Mouse (Mus musculus): ENCODE results near the gene Gtsf1. TPM values are rescaled to one million over a fixed set of nuclear protein-coding genes. Genes with fewer than 3 reads are reported as not detected.
A peak's percentile ranks its signal among the peaks of the same experiment; 100 is the strongest.

The Gtsf1 gene
- total RNA-seq, 1 experiment = 4.9 TPM

DNA sequence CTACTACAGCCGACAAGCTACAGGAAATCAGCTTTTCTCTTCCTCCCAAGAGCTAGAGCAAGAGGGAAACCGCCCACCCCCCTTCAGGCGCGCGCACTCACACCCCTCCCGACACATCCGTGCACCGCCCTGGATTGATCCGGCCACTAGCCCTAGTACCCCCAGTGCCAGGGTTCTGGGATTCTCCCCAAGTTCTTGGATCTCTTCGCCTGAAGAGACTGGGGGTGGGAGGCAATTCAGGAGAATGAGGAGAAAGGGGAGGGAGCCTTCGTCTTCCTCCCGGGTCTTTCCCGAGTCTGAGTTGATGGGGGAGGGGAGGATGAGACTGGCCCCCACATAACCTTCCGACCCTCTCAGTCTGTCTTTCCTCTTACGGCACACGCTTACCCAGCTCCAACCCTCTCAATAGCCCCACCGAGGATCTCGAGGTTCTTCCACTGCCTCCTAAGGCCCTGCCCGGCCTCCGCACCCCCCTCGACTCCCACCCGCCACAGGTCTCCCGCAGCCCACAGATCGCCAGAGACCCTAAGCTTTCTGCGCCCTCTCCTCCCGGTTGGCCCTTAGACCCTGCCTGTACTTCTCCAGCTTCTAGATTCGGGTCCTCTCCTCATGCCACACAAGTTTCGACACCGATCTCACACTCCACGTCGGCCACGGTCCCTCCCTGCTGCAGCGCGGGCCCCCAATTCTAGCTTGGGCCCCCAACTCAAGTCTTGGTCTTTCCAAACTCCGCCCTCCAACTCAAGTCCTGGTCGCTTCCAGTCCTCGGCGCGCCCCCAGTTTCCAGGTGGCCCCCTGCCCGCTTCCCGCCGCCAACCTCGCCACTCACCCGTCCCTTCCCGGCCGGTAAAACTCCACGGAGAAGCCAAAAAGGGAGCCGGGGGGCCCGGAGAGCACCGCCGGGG is 64.5 kb downstream of the Gtsf1 start:
- Histone ChIP-seq H3K4me1 (ENCODE audit: control insufficient read depth in 2 of 2, insufficient read depth in 2 of 2, low read length in 2 of 2, poor library complexity in 1 of 2) (peaks cover 17 to 35% of the 10 kb centered on the region in 2 experiments), H3K36me3 (ENCODE audit: control insufficient read depth, insufficient read depth, low read length, poor library complexity, severe bottlenecking) (no peaks in the 10 kb centered on the region; the same call in 1 of the 2 replicates), H3K9ac (ENCODE audit: insufficient read depth, low read depth, low read length, poor library complexity, severe bottlenecking) (peak overlapping the region; percentile 81), H3K4me3 (ENCODE audit: insufficient read depth in 1 of 2, low read depth in 1 of 2, low read length in 2 of 2, poor library complexity in 1 of 2, severe bottlenecking in 1 of 2) (peak overlapping the region; percentile 80 to 97), H3K9me3 (ENCODE audit: control insufficient read depth, insufficient read depth, low read depth, low read length) (no peaks in the 10 kb centered on the region), H3K27ac (ENCODE audit: insufficient read depth, low read depth, low read length, poor library complexity, severe bottlenecking) (peak overlapping the region; percentile 75)
- TF ChIP-seq CHD2 (IDR thresholded peaks at IDR 0.05; ENCODE audit: low read depth, low read length) = no peak
- TF ChIP-seq MAFK (IDR thresholded peaks at IDR 0.05; ENCODE audit: insufficient read depth, low read depth, low read length) = no peak
- TF ChIP-seq ZNF384 (IDR thresholded peaks at IDR 0.05; ENCODE audit: low read depth, low read length) = no peak
- TF ChIP-seq HCFC1 (IDR thresholded peaks at IDR 0.05; ENCODE audit: borderline replicate concordance, insufficient read depth, low read length) = no peak
- no peak for TF ChIP-seq ZC3H11A (IDR thresholded peaks at IDR 0.05; ENCODE audit: borderline replicate concordance, low read depth, low read length)
- in situ Hi-C loops (cut with MboI; ENCODE audit: low sequenced_read_pairs in 2 of 2, unreplicated experiment in 2 of 2) = no loop called here
- DNase-seq (ENCODE audit: low read depth, low spot score) = no peak

DNA sequence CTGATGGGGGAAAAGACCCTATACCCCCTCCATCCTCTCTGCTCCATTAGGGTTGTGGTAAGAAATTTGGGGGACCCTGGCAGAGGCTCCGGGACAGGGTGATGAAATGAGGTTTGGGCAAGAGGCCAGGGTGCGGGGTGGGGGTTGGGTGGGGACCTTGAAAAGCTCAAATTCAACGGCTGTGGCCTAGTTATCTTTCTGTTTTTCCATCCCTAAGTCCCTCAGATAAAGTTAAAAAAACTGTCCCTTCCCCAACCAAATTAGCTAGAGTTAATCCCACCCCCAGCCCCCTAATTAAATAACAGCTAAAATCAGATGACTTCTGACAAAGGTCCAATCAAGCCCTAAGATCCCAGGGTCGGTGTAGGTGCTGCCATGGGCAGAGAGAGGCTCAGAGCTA is 65.5 kb downstream of the Gtsf1 start:
- Histone ChIP-seq H3K36me3 (ENCODE audit: control insufficient read depth, insufficient read depth, low read length, poor library complexity, severe bottlenecking) (no peaks in the 10 kb centered on the region; the same call in 1 of the 2 replicates), H3K4me3 (ENCODE audit: insufficient read depth in 1 of 2, low read depth in 1 of 2, low read length in 2 of 2, poor library complexity in 1 of 2, severe bottlenecking in 1 of 2) (peak overlapping the region; percentile 80 to 97), H3K27ac (ENCODE audit: insufficient read depth, low read depth, low read length, poor library complexity, severe bottlenecking) (peak overlapping the region; percentile 48; the same call in 1 of the 2 replicates), H3K9me3 (ENCODE audit: control insufficient read depth, insufficient read depth, low read depth, low read length) (no peaks in the 10 kb centered on the region), H3K4me1 (ENCODE audit: control insufficient read depth in 2 of 2, insufficient read depth in 2 of 2, low read length in 2 of 2, poor library complexity in 1 of 2) (peaks cover 17 to 29% of the 10 kb centered on the region in 2 experiments), H3K9ac (ENCODE audit: insufficient read depth, low read depth, low read length, poor library complexity, severe bottlenecking) (peak overlapping the region; percentile 81; the same call in 1 of the 2 replicates)
- in situ Hi-C loops (cut with MboI; ENCODE audit: low sequenced_read_pairs in 2 of 2, unreplicated experiment in 2 of 2) = no loop called here
- DNase-seq (ENCODE audit: low read depth, low spot score) = no peak
- TF ChIP-seq CHD2 (IDR thresholded peaks at IDR 0.05; ENCODE audit: low read depth, low read length) = no peak
- no peak for TF ChIP-seq ZC3H11A (IDR thresholded peaks at IDR 0.05; ENCODE audit: borderline replicate concordance, low read depth, low read length)
- TF ChIP-seq MAFK (IDR thresholded peaks at IDR 0.05; ENCODE audit: insufficient read depth, low read depth, low read length) = no peak
- TF ChIP-seq HCFC1 (IDR thresholded peaks at IDR 0.05; ENCODE audit: borderline replicate concordance, insufficient read depth, low read length) = no peak
- TF ChIP-seq ZNF384 (IDR thresholded peaks at IDR 0.05; ENCODE audit: low read depth, low read length) = no peak

DNA sequence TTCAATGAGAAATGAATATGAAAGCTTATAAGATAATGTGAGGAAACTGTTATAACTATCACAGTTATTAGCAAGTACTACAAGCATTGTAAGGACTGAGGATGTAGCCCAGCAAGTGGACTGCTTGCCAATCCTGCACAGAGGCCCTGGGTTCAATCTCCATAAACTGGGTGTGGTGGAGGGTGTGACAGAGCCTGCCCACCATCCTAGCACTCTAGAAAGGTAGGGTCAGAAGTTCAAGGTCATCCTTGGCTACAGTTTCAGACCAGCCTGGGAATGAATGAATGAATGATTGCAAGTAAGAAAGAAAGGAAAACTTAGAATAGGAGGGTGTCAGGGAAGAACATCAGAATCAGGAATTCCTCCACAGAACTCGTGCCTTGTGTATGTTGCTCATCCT is 66.5 kb downstream of the Gtsf1 start:
- H3K4me3 ChIP-seq (ENCODE audit: insufficient read depth in 1 of 2, low read depth in 1 of 2, low read length in 2 of 2, poor library complexity in 1 of 2, severe bottlenecking in 1 of 2) = peak overlapping the region; percentile 80 to 97; a peak in 3 of 4 replicates
- no peaks in the 10 kb centered on the region; the same call in 1 of the 2 replicates for H3K36me3 ChIP-seq (ENCODE audit: control insufficient read depth, insufficient read depth, low read length, poor library complexity, severe bottlenecking)
- no peaks in the 10 kb centered on the region for H3K9me3 ChIP-seq (ENCODE audit: control insufficient read depth, insufficient read depth, low read depth, low read length)
- peaks cover 17 to 24% of the 10 kb centered on the region in 2 experiments for H3K4me1 ChIP-seq (ENCODE audit: control insufficient read depth in 2 of 2, insufficient read depth in 2 of 2, low read length in 2 of 2, poor library complexity in 1 of 2)
- H3K27ac ChIP-seq (ENCODE audit: insufficient read depth, low read depth, low read length, poor library complexity, severe bottlenecking) = peak overlapping the region; percentile 48; the same call in 1 of the 2 replicates
- DNase-seq (ENCODE audit: low read depth, low spot score) = no peak
- TF ChIP-seq HCFC1 (IDR thresholded peaks at IDR 0.05; ENCODE audit: borderline replicate concordance, insufficient read depth, low read length) (no peak), ZC3H11A (IDR thresholded peaks at IDR 0.05; ENCODE audit: borderline replicate concordance, low read depth, low read length) (no peak), CHD2 (IDR thresholded peaks at IDR 0.05; ENCODE audit: low read depth, low read length) (no peak), ZNF384 (IDR thresholded peaks at IDR 0.05; ENCODE audit: low read depth, low read length) (no peak), MAFK (IDR thresholded peaks at IDR 0.05; ENCODE audit: insufficient read depth, low read depth, low read length) (no peak)
- no peak overlapping the region; the same call in 1 of the 2 replicates for H3K9ac ChIP-seq (ENCODE audit: insufficient read depth, low read depth, low read length, poor library complexity, severe bottlenecking)
- in situ Hi-C loops (cut with MboI; ENCODE audit: low sequenced_read_pairs in 2 of 2, unreplicated experiment in 2 of 2) = no loop called here

DNA sequence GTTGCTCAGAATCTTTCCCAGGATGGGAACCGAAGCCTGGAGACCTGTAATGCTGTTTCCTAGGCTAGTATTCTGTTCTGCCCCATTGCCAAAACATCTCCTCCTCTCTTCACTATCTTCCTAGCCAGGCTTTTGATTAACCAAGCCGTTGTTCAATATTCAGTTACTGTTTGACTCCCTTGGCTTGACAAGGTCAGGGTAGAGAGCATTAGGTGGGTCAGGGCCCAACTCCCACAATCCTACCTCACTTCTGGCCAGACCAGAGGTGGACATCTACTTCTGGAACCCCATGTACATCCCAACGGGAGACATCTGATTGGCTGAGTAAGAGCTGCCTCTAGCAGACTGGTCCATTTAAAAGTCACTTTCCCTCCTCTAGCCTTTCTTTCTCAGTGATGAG is 67.3 kb downstream of the Gtsf1 start:
- H3K4me3 ChIP-seq (ENCODE audit: insufficient read depth in 1 of 2, low read depth in 1 of 2, low read length in 2 of 2, poor library complexity in 1 of 2, severe bottlenecking in 1 of 2) = no peak overlapping the region
- no peaks in the 10 kb centered on the region for H3K9me3 ChIP-seq (ENCODE audit: control insufficient read depth, insufficient read depth, low read depth, low read length)
- in situ Hi-C loops (cut with MboI; ENCODE audit: low sequenced_read_pairs in 2 of 2, unreplicated experiment in 2 of 2) = no loop called here
- no peak overlapping the region for H3K27ac ChIP-seq (ENCODE audit: insufficient read depth, low read depth, low read length, poor library complexity, severe bottlenecking)
- TF ChIP-seq ZNF384 (IDR thresholded peaks at IDR 0.05; ENCODE audit: low read depth, low read length) (no peak), CHD2 (IDR thresholded peaks at IDR 0.05; ENCODE audit: low read depth, low read length) (no peak), HCFC1 (IDR thresholded peaks at IDR 0.05; ENCODE audit: borderline replicate concordance, insufficient read depth, low read length) (no peak), MAFK (IDR thresholded peaks at IDR 0.05; ENCODE audit: insufficient read depth, low read depth, low read length) (no peak), ZC3H11A (IDR thresholded peaks at IDR 0.05; ENCODE audit: borderline replicate concordance, low read depth, low read length) (no peak)
- H3K9ac ChIP-seq (ENCODE audit: insufficient read depth, low read depth, low read length, poor library complexity, severe bottlenecking) = no peak overlapping the region; the same call in 1 of the 2 replicates
- H3K36me3 ChIP-seq (ENCODE audit: control insufficient read depth, insufficient read depth, low read length, poor library complexity, severe bottlenecking) = peaks cover 3% of the 10 kb centered on the region; the same call in 1 of the 2 replicates
- peaks cover 17 to 19% of the 10 kb centered on the region in 2 experiments for H3K4me1 ChIP-seq (ENCODE audit: control insufficient read depth in 2 of 2, insufficient read depth in 2 of 2, low read length in 2 of 2, poor library complexity in 1 of 2)
- DNase-seq (ENCODE audit: low read depth, low spot score) = no peak

All from ES-E14 (cell line).